Mouse (Mus musculus): ENCODE data around the gene Ret.

Ret gene

GRCm38 (mm10) chr6:118122767-118123166, 74.8 kb downstream of the Ret start:
- in situ Hi-C loops (cut with MboI, MseI): loop anchor here (10.0 kb wide), 1 partner anchor 1468 kb away; the partner anchor contains the start of gene Depp1

- in situ Hi-C loops (cut with MboI, MseI): no loop called here
Measured at GRCm38 (mm10) chr6:118111810-118112209, 85.7 kb downstream of the Ret start.

Data from T-helper 1 cell (primary cell).